In genomic region chr2:141955197-141955596, GRCm38 (mm10) we compare ENCODE assay signal across 10 mouse cellular contexts.
DNase-seq lines count a peak whose midpoint lies in the region; ATAC-seq and TF ChIP-seq lines count a peak whose summit lies in the region.
"Had no signal": no experiment of that assay in that cellular context is flagged by ENCODE, and none has a peak within 500 bp of the region (broad histone marks: within the 10 kb centered on the region; RNA-seq: fewer than 3 reads in every experiment).

No protein-coding gene starts in this region.

- intact Hi-C loops in left cerebral cortex, postnatal 36 days (cut with DNase I): no loop called here

- H3K27ac ChIP-seq in forebrain, postnatal 0 days (ENCODE audit: low read depth, low read length): no peak overlapping the region
- no peak overlapping the region for H3K27ac ChIP-seq in midbrain, embryonic 15.5 days
- H3K27ac ChIP-seq in kidney, embryonic 14.5 days (ENCODE audit: low read depth, low read length): no peak overlapping the region
- H3K27ac ChIP-seq: stomach, embryonic 15.5 days had no signal

- H3K4me1 ChIP-seq in forebrain, postnatal 0 days (ENCODE audit: insufficient read depth): no peaks in the 10 kb centered on the region
- H3K4me1 ChIP-seq in midbrain, embryonic 15.5 days: 0 out of 2 replicates have a peak, but pooled peaks cover 7% of the 10 kb centered on the region
- no peaks in the 10 kb centered on the region for H3K4me1 ChIP-seq in kidney, embryonic 14.5 days (ENCODE audit: control insufficient read depth, insufficient read depth, low read length)
- H3K4me1 ChIP-seq: stomach, embryonic 15.5 days had no signal

- H3K9ac ChIP-seq in forebrain, postnatal 0 days: no peak overlapping the region
- no peak overlapping the region for H3K9ac ChIP-seq in midbrain, embryonic 15.5 days
- H3K9ac ChIP-seq in kidney, embryonic 14.5 days (ENCODE audit: low read depth, low read length): no peak overlapping the region
- H3K9ac ChIP-seq: lung, embryonic 14.5 days; stomach, embryonic 15.5 days had no signal

- H3K4me2 ChIP-seq in forebrain, postnatal 0 days (ENCODE audit: low read depth): no peak overlapping the region
- no peak overlapping the region for H3K4me2 ChIP-seq in midbrain, embryonic 15.5 days
- no peak overlapping the region for H3K4me2 ChIP-seq in kidney, embryonic 14.5 days (replicated peaks; ENCODE audit: low read depth, low read length)
- H3K4me2 ChIP-seq: lung, embryonic 14.5 days; stomach, embryonic 15.5 days had no signal

- peak; percentile 17 for DNase-seq in cerebellum, adult 8-10 months
- peak; percentile 39 for DNase-seq in embryo, embryonic 10 days (ENCODE audit: low spot score)
- peak; percentile 12 for DNase-seq in forebrain, postnatal 0 days
- no peak for DNase-seq in left cerebral cortex, postnatal 36 days (ENCODE audit: low spot score in 2 of 2)
- DNase-seq in gastrocnemius, postnatal 4 days (ENCODE audit: low spot score in 2 of 2): no peak
- DNase-seq: heart, adult 18-20 months; lung, embryonic 14.5 days had no signal

- H3K27me3 ChIP-seq in forebrain, postnatal 0 days (ENCODE audit: insufficient read depth, low read length): no peaks in the 10 kb centered on the region
- no peaks in the 10 kb centered on the region for H3K27me3 ChIP-seq in midbrain, embryonic 15.5 days (replicated peaks)
- no peaks in the 10 kb centered on the region for H3K27me3 ChIP-seq in kidney, embryonic 14.5 days (ENCODE audit: control insufficient read depth, insufficient read depth, low read length)
- H3K27me3 ChIP-seq: stomach, embryonic 15.5 days had no signal

- no peaks in the 10 kb centered on the region for H3K9me3 ChIP-seq in forebrain, postnatal 0 days (ENCODE audit: low read length)
- H3K9me3 ChIP-seq in midbrain, embryonic 15.5 days: no peaks in the 10 kb centered on the region
- no peaks in the 10 kb centered on the region for H3K9me3 ChIP-seq in kidney, embryonic 14.5 days (ENCODE audit: control insufficient read depth, low read length)
- H3K9me3 ChIP-seq: stomach, embryonic 15.5 days had no signal

- H3K36me3 ChIP-seq in forebrain, postnatal 0 days (ENCODE audit: insufficient read depth): no peaks in the 10 kb centered on the region
- no peaks in the 10 kb centered on the region for H3K36me3 ChIP-seq in midbrain, embryonic 15.5 days (replicated peaks)
- H3K36me3 ChIP-seq in kidney, embryonic 14.5 days (ENCODE audit: control insufficient read depth, insufficient read depth, low read length): no peaks in the 10 kb centered on the region
- H3K36me3 ChIP-seq: stomach, embryonic 15.5 days had no signal

- no peak overlapping the region for H3K4me3 ChIP-seq in forebrain, postnatal 0 days (ENCODE audit: low read depth, low read length)
- no peak overlapping the region for H3K4me3 ChIP-seq in midbrain, embryonic 15.5 days
- H3K4me3 ChIP-seq in kidney, embryonic 14.5 days (ENCODE audit: low read length): no peak overlapping the region
- H3K4me3 ChIP-seq: stomach, embryonic 15.5 days had no signal

- ATAC-seq in forebrain, postnatal 0 days: peak; percentile 43; the same call in 1 of the 2 replicates
- ATAC-seq in midbrain, embryonic 15.5 days (replicated peaks): peak; percentile 52; the same call in 1 of the 2 replicates
- no peak for ATAC-seq in kidney, embryonic 14.5 days (ENCODE audit: low FRiP score, low TSS enrichment)

- 6% methylated on average over 3 of the region's 3 CpGs for WGBS in forebrain, postnatal 0 days
- WGBS in midbrain, embryonic 15.5 days: 3% methylated on average over 3 of the region's 3 CpGs
- WGBS in kidney, embryonic 14.5 days: 36% methylated on average over 3 of the region's 3 CpGs

- TF ChIP-seq CTCF in forebrain, postnatal 0 days (IDR thresholded peaks at IDR 0.05; ENCODE audit: low read depth): no peak

Comparison
In these comparisons a context has a peak if more than half of its experiments do, and no peak if none do; other contexts are left out.
1. DNase-seq: peak in cerebellum, adult 8-10 months (single experiment), embryo, embryonic 10 days (single experiment) and forebrain, postnatal 0 days (single experiment); none in left cerebral cortex, postnatal 36 days (0 of 2) and gastrocnemius, postnatal 4 days (0 of 2).